Mouse (Mus musculus) E14TG2a.4 (cell line): Measurements from ENCODE around the gene Sgsm1.
A peak's percentile ranks its signal among the peaks of the same experiment; 100 is the strongest.

Experiments used
- H3K27me3 ChIP-seq: 2 replicates; pipeline ENCODE4 v1.6.1; 2014; ENCODE audit warnings: low read length, control low read depth; ENCODE audit not compliant: insufficient read depth
- H3K36me3 ChIP-seq: 2 replicates; pipeline ENCODE4 v1.6.1; 2014; ENCODE audit warnings: low read length, control low read depth; ENCODE audit not compliant: insufficient read depth
- H3K4me1 ChIP-seq: replicated peaks from 2 replicates; pipeline ENCODE4 v1.6.1; 2014; ENCODE audit warnings: low read depth, low read length, control low read depth
- H3K4me3 ChIP-seq: replicated peaks from 2 replicates; pipeline ENCODE4 v1.5.1; 2014; ENCODE audit warnings: mild to moderate bottlenecking, low read length
- H3K9me3 ChIP-seq: 2 replicates; pipeline ENCODE4 v1.6.1; 2014; ENCODE audit warnings: low read length, control low read depth
- CTCF ChIP-seq: conservative IDR thresholded peaks from 2 replicates; pipeline ENCODE4 v1.5.1; 2014; ENCODE audit warnings: low read length
- NANOG ChIP-seq: IDR thresholded peaks from 2 replicates; pipeline ENCODE4 v1.6.1; 2014; ENCODE audit warnings: borderline replicate concordance, low read length, mixed read lengths
- POU5F1 ChIP-seq: IDR thresholded peaks from 2 replicates; pipeline ENCODE4 v1.6.1; 2014; ENCODE audit warnings: low read length, borderline replicate concordance

Gene Sgsm1

DNA sequence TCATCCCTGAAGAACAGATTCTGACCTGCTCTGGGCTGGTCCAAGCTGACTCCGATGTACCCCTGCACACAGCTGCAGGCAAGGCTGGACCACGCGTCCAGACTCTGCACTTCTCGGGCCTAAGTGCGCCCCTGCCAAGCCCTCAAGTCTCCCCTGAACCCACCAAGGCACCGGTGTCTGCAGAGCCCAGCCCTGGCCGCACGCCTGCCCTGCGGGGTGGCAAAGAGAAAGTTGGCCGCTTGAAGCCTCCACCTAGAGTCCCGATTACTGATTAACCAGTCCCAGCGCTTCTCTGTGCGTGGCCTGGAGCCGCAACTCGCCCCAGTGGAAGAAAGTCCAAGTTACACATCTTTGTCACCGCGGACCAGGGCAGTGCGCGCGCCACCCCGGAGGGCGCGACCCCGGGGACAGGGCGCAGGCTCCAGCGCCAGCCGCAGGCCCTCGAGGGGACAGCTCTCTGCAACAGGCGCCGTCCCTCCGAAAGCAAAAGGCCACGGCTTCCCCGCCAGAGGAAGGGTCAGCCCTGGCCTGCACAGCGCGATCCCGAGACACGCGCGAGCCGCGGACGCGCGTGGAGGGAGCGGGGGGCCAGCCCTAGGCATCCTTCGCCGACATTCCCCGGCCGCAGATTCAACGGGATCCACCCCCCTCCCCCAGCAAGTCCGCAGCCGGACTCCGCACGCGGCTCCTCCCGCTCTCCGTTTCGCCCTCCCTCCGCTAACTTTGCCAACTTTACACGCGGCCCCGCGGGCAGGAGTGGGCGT is 90.0 kb downstream of the Sgsm1 start:
- H3K27me3 ChIP-seq: peaks cover 20% of the 10 kb centered on the region
- peak overlapping the region; percentile 90 for H3K4me3 ChIP-seq
- H3K9me3 ChIP-seq: no peaks in the 10 kb centered on the region
- peaks cover 70% of the 10 kb centered on the region for H3K4me1 ChIP-seq
- no peaks in the 10 kb centered on the region; the same call in 1 of the 2 replicates for H3K36me3 ChIP-seq
- TF ChIP-seq CTCF (no peak), NANOG (no peak), POU5F1 (no peak)

DNA sequence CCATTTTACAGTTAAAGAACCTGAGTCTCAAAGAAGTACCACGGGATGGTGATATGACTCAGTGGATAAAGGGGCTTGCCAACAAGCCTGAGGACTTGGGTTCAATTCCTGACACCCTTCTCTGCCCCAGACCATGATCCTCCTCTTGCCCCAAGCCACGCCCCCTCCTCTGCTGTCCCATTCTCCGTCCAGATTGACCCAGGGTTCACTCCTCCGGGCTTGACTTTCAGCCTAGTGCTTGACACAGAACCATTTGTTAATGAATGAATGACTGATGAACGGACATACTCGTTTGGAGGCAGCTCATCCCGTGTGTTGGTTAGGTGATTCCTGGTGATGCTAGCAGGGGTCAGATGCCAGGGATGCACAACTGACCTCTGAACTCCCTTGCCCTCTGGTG is 90.7 kb downstream of the Sgsm1 start:
- Histone ChIP-seq H3K9me3 (no peaks in the 10 kb centered on the region), H3K4me1 (peaks cover 69% of the 10 kb centered on the region), H3K27me3 (peaks cover 20% of the 10 kb centered on the region), H3K4me3 (0 out of 2 replicates have a peak overlapping the region, but pooled peaks have one; percentile 90), H3K36me3 (no peaks in the 10 kb centered on the region; the same call in 1 of the 2 replicates)
- TF ChIP-seq NANOG (no peak), CTCF (no peak), POU5F1 (no peak)

DNA sequence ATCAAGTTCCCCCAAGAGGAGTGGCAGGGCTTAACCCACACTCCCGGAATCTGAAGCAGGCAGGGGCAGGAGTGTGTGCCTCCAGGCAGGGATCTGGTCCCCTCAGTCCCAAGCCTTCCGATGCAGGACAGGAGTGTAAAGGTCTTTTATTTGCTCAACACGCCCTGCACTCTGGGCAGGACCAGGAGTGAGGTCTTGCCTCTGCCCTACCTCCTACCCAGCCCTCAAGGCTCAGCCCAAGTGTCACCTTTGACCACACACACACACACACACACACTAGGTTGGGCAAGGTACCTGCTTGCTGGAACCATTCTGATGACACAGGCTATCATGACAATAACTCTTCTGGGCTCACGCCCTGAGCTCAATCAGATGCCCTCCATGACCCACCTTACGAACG is 91.1 kb downstream of the Sgsm1 start:
- H3K9me3 ChIP-seq: no peaks in the 10 kb centered on the region
- H3K36me3 ChIP-seq: no peaks in the 10 kb centered on the region; the same call in 1 of the 2 replicates
- 0 out of 2 replicates have a peak overlapping the region, but pooled peaks have one; percentile 90 for H3K4me3 ChIP-seq
- TF ChIP-seq NANOG (no peak), POU5F1 (no peak), CTCF (no peak)
- H3K4me1 ChIP-seq: peaks cover 67% of the 10 kb centered on the region
- peaks cover 20% of the 10 kb centered on the region for H3K27me3 ChIP-seq

DNA sequence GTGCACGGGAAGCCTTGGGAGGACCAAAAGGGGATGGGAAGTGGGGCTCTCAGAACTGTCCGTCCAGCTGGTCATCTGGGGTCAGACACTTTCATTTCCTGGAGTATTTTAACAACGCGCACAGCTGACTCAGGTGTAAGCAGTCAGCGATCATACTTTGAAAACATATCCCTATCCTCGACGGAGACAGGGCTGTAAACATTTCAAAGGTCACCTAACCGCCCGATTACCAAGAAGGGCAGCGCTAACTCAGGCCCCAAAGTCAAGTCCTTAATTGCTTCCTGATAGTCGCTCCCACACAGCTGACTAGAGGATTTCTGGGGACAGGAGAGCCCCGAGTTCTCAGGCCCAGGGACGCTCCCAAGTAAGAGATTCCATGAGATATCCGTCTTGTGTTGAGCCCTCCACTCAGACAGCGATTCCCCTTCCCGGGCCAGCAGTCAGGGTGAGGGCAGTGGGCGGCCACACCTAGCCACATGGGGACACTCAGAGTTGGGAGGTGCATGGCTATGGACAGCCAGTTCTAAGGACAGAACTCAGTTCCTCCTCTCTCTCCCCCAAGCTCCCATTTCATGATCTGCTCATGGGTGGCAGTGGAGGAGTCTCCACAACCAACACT is 91.9 kb downstream of the Sgsm1 start:
- H3K27me3 ChIP-seq: peaks cover 20% of the 10 kb centered on the region
- no peak for TF ChIP-seq CTCF
- TF ChIP-seq NANOG: no peak
- no peak for TF ChIP-seq POU5F1
- H3K4me1 ChIP-seq: peaks cover 67% of the 10 kb centered on the region
- no peaks in the 10 kb centered on the region; the same call in 1 of the 2 replicates for H3K36me3 ChIP-seq
- H3K4me3 ChIP-seq: no peak overlapping the region
- no peaks in the 10 kb centered on the region for H3K9me3 ChIP-seq

DNA sequence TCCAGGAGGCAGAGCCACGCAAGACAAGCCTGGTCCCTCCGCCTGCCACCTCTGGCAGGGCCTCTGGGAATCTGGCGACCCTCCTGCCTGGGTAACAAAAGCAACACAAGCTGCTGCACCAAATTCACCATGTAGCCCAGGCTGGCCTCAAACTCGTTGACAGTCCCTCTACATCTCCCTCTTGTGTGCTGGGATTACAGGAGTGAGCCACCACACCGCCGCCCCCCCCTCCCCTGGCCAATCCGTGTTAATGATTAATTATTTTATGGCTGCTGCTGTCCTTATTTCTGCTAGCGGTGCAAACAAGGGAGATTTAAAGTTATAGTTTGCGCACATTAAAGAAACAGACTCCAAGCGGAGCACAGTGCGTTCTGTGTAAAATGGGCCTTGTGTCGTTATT is 93.5 kb downstream of the Sgsm1 start:
- Histone ChIP-seq H3K4me1 (peaks cover 66% of the 10 kb centered on the region), H3K27me3 (peaks cover 20% of the 10 kb centered on the region), H3K36me3 (peaks cover 4% of the 10 kb centered on the region; the same call in 1 of the 2 replicates), H3K4me3 (peak overlapping the region; percentile 17; the same call in 1 of the 2 replicates), H3K9me3 (no peaks in the 10 kb centered on the region)
- TF ChIP-seq CTCF (no peak), POU5F1 (no peak), NANOG (no peak)

DNA sequence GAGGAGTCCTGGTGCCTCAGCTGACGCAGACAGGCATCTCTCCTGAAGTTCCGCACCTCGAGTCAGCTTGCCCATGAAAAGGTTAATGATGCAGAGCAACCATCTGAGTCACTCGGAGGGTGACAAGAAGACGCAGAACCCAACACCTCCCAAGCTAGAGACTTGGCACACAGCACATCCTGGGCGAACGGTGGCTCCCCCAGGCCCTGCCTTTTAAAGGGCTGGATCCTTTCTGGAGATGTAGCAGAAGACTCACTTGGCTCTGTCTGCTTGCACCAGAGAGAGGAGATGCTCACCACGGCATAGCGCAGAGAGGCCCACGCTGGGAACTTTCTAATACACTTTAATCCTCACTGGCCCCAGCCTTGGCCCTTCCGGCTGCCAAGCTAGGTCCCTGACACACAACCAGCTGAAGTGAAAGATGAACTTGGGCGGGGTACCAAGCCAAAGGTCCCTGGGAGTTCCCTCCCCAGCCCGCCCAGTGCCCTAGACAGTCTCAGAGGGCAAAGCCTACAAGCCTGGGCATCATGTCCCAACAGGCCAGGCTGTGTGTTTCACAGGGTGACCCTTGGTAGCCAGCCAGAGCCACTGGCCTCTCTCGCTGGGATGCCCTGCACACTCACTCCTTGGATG is 94.1 kb downstream of the Sgsm1 start:
- peaks cover 67% of the 10 kb centered on the region for H3K4me1 ChIP-seq
- H3K36me3 ChIP-seq: peaks cover 4% of the 10 kb centered on the region; the same call in 1 of the 2 replicates
- no peaks in the 10 kb centered on the region for H3K9me3 ChIP-seq
- peaks cover 20% of the 10 kb centered on the region for H3K27me3 ChIP-seq
- TF ChIP-seq CTCF (no peak), POU5F1 (no peak), NANOG (no peak)
- peak overlapping the region; percentile 17; the same call in 1 of the 2 replicates for H3K4me3 ChIP-seq

DNA sequence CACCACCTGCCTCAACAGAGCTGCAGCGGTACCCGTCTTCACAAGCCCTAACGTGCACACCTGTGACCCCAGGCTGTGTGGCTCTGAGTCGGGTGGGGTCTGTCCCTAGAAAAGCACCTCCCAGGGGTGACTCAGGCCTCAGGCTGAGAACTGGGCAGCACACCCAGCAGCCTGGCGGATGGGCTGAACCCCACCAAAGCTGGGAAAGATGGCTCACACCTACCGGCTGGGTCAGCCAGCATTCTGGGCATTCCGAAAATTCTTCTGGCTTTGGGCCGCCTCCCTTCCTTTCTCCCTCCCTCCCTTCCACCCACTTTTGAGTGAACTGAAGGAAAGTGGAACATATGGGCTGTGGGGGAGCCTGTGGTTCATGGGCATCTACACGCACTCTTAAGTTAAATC is 95.0 kb downstream of the Sgsm1 start:
- Histone ChIP-seq H3K4me1 (peaks cover 74% of the 10 kb centered on the region), H3K9me3 (no peaks in the 10 kb centered on the region), H3K27me3 (peaks cover 20% of the 10 kb centered on the region), H3K36me3 (peaks cover 4% of the 10 kb centered on the region; the same call in 1 of the 2 replicates), H3K4me3 (no peak overlapping the region)
- TF ChIP-seq CTCF (no peak), NANOG (no peak), POU5F1 (no peak)

DNA sequence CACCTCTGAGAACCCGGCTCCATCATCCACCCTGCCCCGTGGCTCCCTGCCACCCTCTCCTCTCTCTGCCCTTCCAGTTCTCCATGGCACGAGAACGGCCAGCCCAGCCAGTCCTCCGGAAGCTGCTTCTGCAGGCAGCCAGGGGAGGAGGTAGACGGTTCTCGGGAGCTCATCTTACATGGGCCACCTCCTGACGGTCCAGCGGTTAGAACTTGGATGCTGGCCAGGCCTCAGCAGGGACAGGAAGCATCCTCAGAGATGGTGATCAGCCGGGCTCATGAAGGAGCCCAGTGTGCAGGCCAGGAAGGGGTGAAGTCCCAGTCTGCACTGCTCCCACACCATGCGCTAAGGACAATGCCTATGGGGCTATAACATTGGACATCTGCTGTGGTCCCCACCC is 96.1 kb downstream of the Sgsm1 start:
- Histone ChIP-seq H3K9me3 (no peaks in the 10 kb centered on the region), H3K4me3 (no peak overlapping the region), H3K36me3 (peaks cover 4% of the 10 kb centered on the region; the same call in 1 of the 2 replicates), H3K4me1 (peaks cover 75% of the 10 kb centered on the region), H3K27me3 (peaks cover 9% of the 10 kb centered on the region)
- TF ChIP-seq CTCF: no peak
- TF ChIP-seq POU5F1: no peak
- TF ChIP-seq NANOG: no peak
